Mouse (Mus musculus) C2C12 (cell line): ENCODE results near the gene Ccdc149.

Source experiments
- CEBPB ChIP-seq: IDR thresholded peaks from one replicate; pipeline ENCODE4 v1.6.1; 2011; ENCODE audit warnings: low read depth, mild to moderate bottlenecking, control low read depth, moderate library complexity
- CTCF ChIP-seq: IDR thresholded peaks from one replicate; pipeline ENCODE4 v1.5.1; 2011; ENCODE audit not compliant: control insufficient read depth, insufficient read depth, insufficient read length
- FOSL1 ChIP-seq: IDR thresholded peaks from one replicate; pipeline ENCODE4 v1.8.0; 2011; ENCODE audit warnings: mild to moderate bottlenecking, low read length; ENCODE audit not compliant: poor library complexity, insufficient read depth, severe bottlenecking
- MAX ChIP-seq: IDR thresholded peaks from one replicate; pipeline ENCODE4 v1.6.1; 2011; ENCODE audit warnings: mild to moderate bottlenecking, control low read depth
- MYOD1 ChIP-seq: IDR thresholded peaks from one replicate; pipeline ENCODE4 v1.6.1; 2011; ENCODE audit warnings: low read depth; ENCODE audit not compliant: control insufficient read depth, insufficient read length

DNA sequence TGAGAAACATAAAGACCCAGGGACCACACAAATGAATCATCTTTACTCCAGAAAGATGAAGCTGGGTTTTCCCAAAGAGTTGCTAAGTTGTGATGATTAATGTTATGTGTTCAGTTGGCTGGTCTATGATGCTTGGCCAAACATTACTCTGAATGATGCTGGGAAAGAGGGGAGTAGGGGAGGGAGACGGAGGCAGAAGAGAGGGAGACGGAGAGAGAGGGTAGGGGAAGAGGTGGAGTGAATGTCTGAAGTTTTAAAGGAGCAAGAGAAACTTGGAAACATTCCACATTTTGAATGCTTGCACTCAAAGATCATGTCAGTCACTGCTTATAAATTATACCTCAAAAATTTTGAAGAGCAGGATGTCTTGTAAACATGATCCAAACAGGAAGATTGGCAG lies 124.4 kb downstream of the Ccdc149 start:
- TF ChIP-seq CTCF (no peak), MYOD1 (no peak), MAX (no peak), FOSL1 (no peak), CEBPB (no peak)
